Mouse (Mus musculus) effector memory CD4-positive, alpha-beta T cell, adult 7 months (primary cell): ENCODE results near the gene Tmem59. TPM values are rescaled to one million over a fixed set of nuclear protein-coding genes. Genes with fewer than 3 reads are reported as not detected.

ENCODE experiments used
- polyA plus RNA-seq: library from polyadenylated mRNA; unstranded; fragments of 100-300 nt; shearing (Covaris generic); gene quantifications from one replicate; pipeline ENCODE4 v1.2.1, GENCODE M21; 2017

Tmem59 gene
- 281 TPM for polyA plus RNA-seq

GRCm38 (mm10) chr4:107178182-107178829 is at the start of gene Tmem59:
Tmem59 (plus strand) TSS chr4:107178399.

GRCm38 (mm10) chr4:107178830-107179490 is 761 bp downstream of the Tmem59 start, which contains the start of gene Tceanc2:
Tceanc2 (minus strand) TSS chr4:107179116.

GRCm38 (mm10) chr4:107208880-107209279 is 30.7 kb downstream of the Tmem59 start, which contains the start of gene Ldlrad1:
Ldlrad1 (plus strand) TSS chr4:107209180.

Other genes with a start within 250 kb of the Tmem59 start
- gene Mrpl37, start 111.5 kb upstream of the Tmem59 start, polyA plus RNA-seq, result 47.6 TPM
- gene Cyb5rl, start 111.4 kb upstream of the Tmem59 start, polyA plus RNA-seq, result 8.2 TPM
- 0.27 TPM for gene Cdcp2, start 81.5 kb upstream of the Tmem59 start, polyA plus RNA-seq
- gene Tceanc2, start 717 bp downstream of the Tmem59 start, polyA plus RNA-seq, result 19.9 TPM
- gene Ldlrad1, start 30.8 kb downstream of the Tmem59 start, polyA plus RNA-seq, result not detected
- gene Lrrc42, start 75.1 kb downstream of the Tmem59 start, polyA plus RNA-seq, result 9.6 TPM
- gene Hspb11, start 75.2 kb downstream of the Tmem59 start, polyA plus RNA-seq, result 6.0 TPM
- gene Dio1, start 128.8 kb downstream of the Tmem59 start, polyA plus RNA-seq, result 0.29 TPM
- 46.5 TPM for gene Yipf1, start 136.0 kb downstream of the Tmem59 start, polyA plus RNA-seq
- gene Ndc1, start 189.4 kb downstream of the Tmem59 start, polyA plus RNA-seq, result 5.1 TPM